Mouse (Mus musculus) neutrophil, adult 83 days (primary cell): ENCODE measurements around the gene Crybb2. TPM values are rescaled to one million over a fixed set of nuclear protein-coding genes. Genes with fewer than 3 reads are reported as not detected.

Source experiments
- total RNA-seq, 2 experiments: library from RNA; stranded (reverse); gene quantifications; one replicate each; pipeline ENCODE4 v1.2.4; 2023

Gene Crybb2
- total RNA-seq: not detected

DNA sequence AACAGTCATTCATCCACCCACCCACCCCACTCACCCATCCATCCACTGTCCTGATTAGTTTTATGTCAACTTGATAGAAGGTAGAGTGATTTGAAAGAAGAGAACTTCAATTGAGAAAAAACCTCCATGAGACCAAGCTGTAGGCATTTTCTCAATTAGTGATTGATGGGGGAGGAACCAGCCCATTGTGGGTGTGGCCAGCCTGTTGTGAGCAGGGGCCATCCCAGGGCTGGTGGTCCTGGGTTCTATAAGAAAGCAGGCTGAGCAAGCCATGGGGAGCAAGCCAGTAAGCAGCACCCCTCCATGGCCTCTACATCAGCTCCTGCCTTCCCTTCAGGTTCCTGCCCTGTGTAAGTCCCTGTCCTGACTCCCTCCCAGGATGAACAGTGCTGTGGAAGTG, at the start of gene Crybb2:
Gene Crybb2, minus strand, starts transcription at position 101 of the 400 bp plus-strand sequence.

DNA sequence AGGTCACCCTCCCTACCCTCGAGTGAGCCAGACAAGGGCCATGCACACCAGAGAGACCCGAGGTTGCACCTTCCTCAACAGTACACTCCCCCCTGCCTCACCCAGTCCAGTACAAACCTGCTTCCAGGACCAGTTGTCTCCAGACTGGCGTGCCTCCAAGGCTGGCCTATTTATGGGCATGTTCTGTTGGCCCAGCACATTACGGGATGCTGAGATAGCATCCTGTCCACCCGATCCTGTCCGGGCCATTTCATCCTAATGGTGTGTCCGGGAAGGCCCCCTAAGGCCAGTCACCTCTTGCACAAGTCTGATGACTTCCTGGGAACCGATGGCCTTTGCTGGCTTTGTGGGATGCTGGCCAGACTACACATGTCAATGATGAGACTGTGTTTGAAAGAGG, 11.5 kb upstream of the Crybb2 start, which contains the start of gene Crybb3:
Gene Crybb3, minus strand, starts transcription at position 146 of the 400 bp plus-strand sequence.

DNA sequence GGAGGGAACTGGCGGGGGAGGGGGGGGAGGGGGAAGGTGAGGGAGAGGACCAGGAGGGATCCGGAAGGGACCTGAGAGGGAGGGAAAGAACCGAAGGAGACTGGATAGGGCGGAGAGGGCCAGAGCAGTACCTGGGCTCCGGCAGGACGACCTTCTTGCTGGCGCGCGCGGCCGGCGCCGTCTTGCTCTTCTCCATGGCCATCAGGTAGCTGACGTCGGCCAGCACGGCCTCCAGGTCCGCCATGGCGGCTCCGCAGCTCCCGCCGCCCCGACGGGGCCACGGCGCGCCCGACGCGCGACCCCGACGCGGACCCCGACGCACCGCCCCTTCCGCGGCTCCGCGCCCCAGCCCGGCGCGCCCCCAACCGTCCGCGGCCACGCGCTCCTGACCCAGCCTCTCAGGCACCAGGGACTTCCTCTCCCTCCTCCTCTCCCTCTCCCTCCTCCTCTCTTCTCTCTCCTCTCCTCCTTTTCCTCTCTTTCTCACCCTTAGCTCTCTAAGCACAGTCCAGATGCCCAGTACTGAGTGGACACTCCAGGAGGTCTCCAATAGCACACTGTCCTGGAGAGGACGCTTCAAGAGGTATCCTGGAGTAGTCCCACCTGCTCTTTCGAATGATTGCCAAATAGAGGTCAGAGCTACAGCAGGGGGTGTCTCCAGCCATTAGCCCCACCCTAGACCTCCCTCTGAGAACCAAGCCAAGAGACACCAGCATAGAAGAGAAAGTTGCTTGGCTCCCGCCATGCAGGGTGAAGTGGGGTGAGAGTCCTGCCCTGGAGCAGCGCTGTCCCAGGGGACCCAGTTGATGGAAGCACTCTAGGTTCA, 54.5 kb downstream of the Crybb2 start, which contains the start of gene Grk3:
Gene Grk3, minus strand, starts transcription at position 556 of the 826 bp plus-strand sequence.

Other genes starting within 250 kb of the Crybb2 start
- 1 to 10 TPM; 1.3 to 1.4 TPM for gene Myo18b, start 173.8 kb downstream of the Crybb2 start, total RNA-seq
- 10 to 100 TPM; 28.4 to 40.1 TPM for gene Grk3, start 54.3 kb downstream of the Crybb2 start, total RNA-seq
- not detected for gene Crybb3, start 11.5 kb upstream of the Crybb2 start, total RNA-seq
- under 1 TPM; 0.31 to 0.42 TPM for gene 2900026A02Rik, start 151.1 kb upstream of the Crybb2 start, total RNA-seq
- gene Tmem211, start 156.8 kb upstream of the Crybb2 start, total RNA-seq: not detected
- gene Sgsm1, start 240.7 kb upstream of the Crybb2 start, total RNA-seq: not detected